Mouse (Mus musculus): ENCODE results near the gene Bcar3. TPM values are rescaled to one million over a fixed set of nuclear protein-coding genes. Genes with fewer than 3 reads are reported as not detected.

The Bcar3 gene
- polyA plus RNA-seq, 1 experiment from 2014 or later = 6.9 TPM

GRCm38 (mm10) chr3:122475735-122476134 lies 181.8 kb downstream of the Bcar3 start:
- Histone ChIP-seq H3K4me2 (no peak overlapping the region), H3K36me3 (no peaks in the 10 kb centered on the region), H3K4me3 (replicated peaks) (no peak overlapping the region), H3K27ac (no peak overlapping the region), H3K9ac (replicated peaks) (no peak overlapping the region), H3K4me1 (replicated peaks) (peaks cover 75% of the 10 kb centered on the region), H3K9me3 (no peaks in the 10 kb centered on the region), H3K27me3 (no peaks in the 10 kb centered on the region)
- WGBS = 34% methylated on average over 1 of the region's 1 CpGs
- ATAC-seq (ENCODE audit: insufficient number of reproducible peaks, insufficient read depth, low FRiP score, low TSS enrichment, low read depth) = peak; percentile 49; the same call in 1 of the 2 replicates

DNA sequence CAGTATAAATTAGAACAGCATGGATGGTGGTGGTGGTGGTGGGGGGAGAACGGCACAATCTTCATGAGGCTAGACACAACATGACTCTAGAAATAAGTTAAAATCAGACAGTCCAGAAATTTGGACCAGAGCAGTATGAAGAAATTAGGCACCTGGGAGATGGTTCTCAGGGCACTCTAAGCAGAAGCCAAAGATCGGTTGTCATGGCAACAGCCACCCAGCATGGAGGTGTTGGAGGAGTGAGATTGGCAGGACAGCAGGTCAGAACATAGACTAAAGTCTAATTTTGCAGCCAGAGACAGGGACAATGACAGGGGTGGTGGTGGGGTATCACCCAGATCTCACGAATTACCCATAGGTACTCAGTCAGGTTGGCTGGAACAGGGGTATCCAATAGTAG lies 182.7 kb downstream of the Bcar3 start:
- no peak overlapping the region for H3K27ac ChIP-seq
- no peaks in the 10 kb centered on the region for H3K36me3 ChIP-seq
- no peaks in the 10 kb centered on the region for H3K9me3 ChIP-seq
- H3K9ac ChIP-seq (replicated peaks) = no peak overlapping the region
- no peak for ATAC-seq (ENCODE audit: insufficient number of reproducible peaks, insufficient read depth, low FRiP score, low TSS enrichment, low read depth)
- no peaks in the 10 kb centered on the region for H3K27me3 ChIP-seq
- no peak overlapping the region for H3K4me2 ChIP-seq
- peaks cover 66% of the 10 kb centered on the region for H3K4me1 ChIP-seq (replicated peaks)
- WGBS = 57% methylated on average over 3 of the region's 3 CpGs
- no peak overlapping the region for H3K4me3 ChIP-seq (replicated peaks)

GRCm38 (mm10) chr3:122477541-122477940 lies 183.6 kb downstream of the Bcar3 start:
- Histone ChIP-seq H3K27me3 (no peaks in the 10 kb centered on the region), H3K4me3 (replicated peaks) (no peak overlapping the region), H3K36me3 (no peaks in the 10 kb centered on the region), H3K4me1 (replicated peaks) (peaks cover 71% of the 10 kb centered on the region), H3K27ac (no peak overlapping the region), H3K9me3 (no peaks in the 10 kb centered on the region), H3K9ac (replicated peaks) (no peak overlapping the region), H3K4me2 (no peak overlapping the region)
- WGBS = 61% methylated on average over 8 of the region's 8 CpGs
- no peak for ATAC-seq (ENCODE audit: insufficient number of reproducible peaks, insufficient read depth, low FRiP score, low TSS enrichment, low read depth)

DNA sequence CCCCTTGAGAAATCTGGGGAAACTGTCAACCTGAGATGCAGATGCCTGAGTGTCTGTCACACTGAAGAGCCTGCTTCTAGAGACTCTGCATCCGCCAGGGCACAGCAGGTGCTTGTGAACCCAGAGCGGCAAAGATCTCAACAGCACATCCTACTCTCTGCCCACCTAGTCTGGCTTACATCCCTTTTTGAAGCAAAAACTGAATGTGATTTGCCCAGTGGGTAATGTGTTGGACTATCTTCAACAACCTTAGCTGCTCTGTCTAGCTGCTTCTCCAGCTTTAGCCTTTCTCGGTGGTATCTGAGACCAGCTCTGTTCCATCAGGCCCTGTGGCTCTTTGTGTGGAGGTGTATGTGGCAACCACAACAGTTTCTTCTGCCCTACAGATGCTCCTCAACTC lies 184.8 kb downstream of the Bcar3 start:
- 94% methylated on average over 3 of the region's 3 CpGs for WGBS

DNA sequence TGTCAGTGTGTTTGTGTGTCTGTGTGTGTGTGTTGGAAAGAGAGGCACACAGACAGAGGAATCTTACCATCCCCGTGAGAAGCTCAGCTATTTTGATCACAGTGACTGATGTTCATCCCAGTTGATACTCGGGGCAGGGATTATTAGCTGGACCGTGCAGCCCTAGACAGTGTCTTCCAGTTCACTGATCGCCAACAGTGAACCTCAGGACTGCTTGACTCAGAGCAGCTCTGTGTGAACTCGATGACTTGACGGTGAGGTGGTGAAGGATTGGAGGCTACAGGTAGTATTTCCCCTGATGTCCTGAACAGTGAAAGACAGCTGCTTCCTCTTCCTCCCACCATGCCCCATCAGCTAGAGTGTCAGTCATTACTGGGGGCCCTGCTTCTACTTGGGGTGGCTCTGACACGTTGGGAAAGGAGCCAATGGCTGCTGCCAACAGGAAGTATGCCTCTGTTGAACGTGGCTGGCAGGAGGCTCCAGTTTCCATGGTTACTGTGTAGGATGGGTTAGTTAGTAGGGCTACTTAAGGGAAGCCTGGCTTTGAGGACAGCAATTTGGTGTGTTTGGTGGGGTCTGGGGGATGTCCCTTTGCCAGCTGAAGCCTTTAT lies 186.2 kb downstream of the Bcar3 start:
- Histone ChIP-seq H3K4me3 (replicated peaks) (no peak overlapping the region), H3K9me3 (no peaks in the 10 kb centered on the region), H3K27ac (no peak overlapping the region), H3K9ac (replicated peaks) (no peak overlapping the region), H3K27me3 (no peaks in the 10 kb centered on the region), H3K36me3 (no peaks in the 10 kb centered on the region), H3K4me2 (no peak overlapping the region), H3K4me1 (replicated peaks) (peaks cover 71% of the 10 kb centered on the region)
- WGBS = 59% methylated on average over 8 of the region's 8 CpGs
- ATAC-seq (ENCODE audit: insufficient number of reproducible peaks, insufficient read depth, low FRiP score, low TSS enrichment, low read depth) = no peak

More for the DNA sequence above, 184.8 kb downstream of the Bcar3 start:
- no peaks in the 10 kb centered on the region for H3K9me3 ChIP-seq
- peaks cover 82% of the 10 kb centered on the region for H3K4me1 ChIP-seq (replicated peaks)
- no peak for ATAC-seq (ENCODE audit: insufficient number of reproducible peaks, insufficient read depth, low FRiP score, low TSS enrichment, low read depth)
- H3K36me3 ChIP-seq = no peaks in the 10 kb centered on the region
- no peak overlapping the region for H3K4me3 ChIP-seq (replicated peaks)
- H3K4me2 ChIP-seq = no peak overlapping the region
- no peak overlapping the region for H3K27ac ChIP-seq
- H3K27me3 ChIP-seq = no peaks in the 10 kb centered on the region
- no peak overlapping the region for H3K9ac ChIP-seq (replicated peaks)

DNA sequence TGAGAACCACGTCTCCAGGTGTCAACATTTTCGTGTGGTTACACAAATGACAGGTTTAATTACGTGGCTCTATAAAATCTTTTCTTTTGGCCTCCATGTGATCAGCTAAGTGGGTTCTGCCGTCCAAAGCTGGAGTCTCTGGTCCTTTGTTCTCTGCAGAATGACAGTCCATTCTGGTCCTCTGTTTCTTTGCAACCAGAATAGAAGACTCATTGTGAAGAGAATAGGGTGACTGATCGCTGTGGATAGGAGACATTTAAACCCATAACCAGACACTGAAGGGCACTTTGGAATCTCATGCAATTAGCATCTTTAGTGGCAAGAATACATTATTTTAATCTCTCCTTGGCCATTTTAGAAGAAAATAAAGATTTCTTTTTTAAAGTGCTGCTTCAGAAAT lies 187.1 kb downstream of the Bcar3 start:
- Histone ChIP-seq H3K36me3 (no peaks in the 10 kb centered on the region), H3K9me3 (no peaks in the 10 kb centered on the region), H3K4me3 (replicated peaks) (no peak overlapping the region), H3K27me3 (no peaks in the 10 kb centered on the region), H3K9ac (replicated peaks) (no peak overlapping the region), H3K4me1 (replicated peaks) (peaks cover 62% of the 10 kb centered on the region), H3K4me2 (no peak overlapping the region), H3K27ac (no peak overlapping the region)
- 67% methylated on average over 5 of the region's 5 CpGs for WGBS
- no peak for ATAC-seq (ENCODE audit: insufficient number of reproducible peaks, insufficient read depth, low FRiP score, low TSS enrichment, low read depth)

DNA sequence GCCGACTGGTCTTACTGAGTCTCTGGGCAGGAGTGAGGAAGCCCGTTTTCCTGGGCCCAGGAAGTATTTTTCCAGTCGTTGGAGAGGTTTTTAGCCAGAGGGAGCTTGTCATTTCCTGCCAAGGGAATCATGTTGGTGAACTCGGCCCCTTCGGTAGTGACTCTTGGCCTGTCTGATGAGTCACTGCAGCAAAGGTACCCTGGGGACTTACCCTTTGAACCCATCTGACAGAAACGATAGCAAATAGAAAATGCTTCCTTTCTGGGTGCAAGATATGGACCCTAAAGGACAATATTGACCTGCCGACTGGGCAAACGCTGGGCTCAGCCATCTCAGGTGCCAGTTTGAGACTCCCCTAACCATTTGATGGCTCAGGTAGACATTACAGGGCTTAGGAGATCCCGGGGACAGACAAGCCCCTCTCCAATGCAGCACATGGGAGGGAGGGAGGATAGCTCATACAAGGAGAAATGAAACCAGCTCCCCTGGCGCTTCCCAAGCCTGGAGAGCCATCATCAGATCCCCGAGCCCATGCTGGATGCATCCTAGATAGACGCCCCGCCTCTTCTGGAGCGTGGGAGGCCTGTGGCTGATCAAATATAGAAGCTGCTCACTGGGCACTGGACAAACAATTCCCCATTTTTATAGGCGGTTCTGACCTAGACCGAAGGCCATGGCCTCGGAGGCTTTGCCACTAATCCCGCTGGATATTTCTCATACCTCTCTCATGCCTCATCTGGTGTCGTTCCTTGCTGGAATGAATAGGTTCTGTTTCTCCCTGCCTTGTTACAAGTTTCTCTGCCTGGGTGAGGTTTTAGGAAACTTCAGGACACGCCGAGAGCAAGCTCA lies 188.2 kb downstream of the Bcar3 start:
- Histone ChIP-seq H3K36me3 (no peaks in the 10 kb centered on the region), H3K4me3 (replicated peaks) (no peak overlapping the region), H3K27ac (no peak overlapping the region), H3K27me3 (no peaks in the 10 kb centered on the region), H3K4me2 (no peak overlapping the region), H3K9ac (replicated peaks) (no peak overlapping the region), H3K9me3 (no peaks in the 10 kb centered on the region), H3K4me1 (replicated peaks) (peaks cover 51% of the 10 kb centered on the region)
- no peak for ATAC-seq (ENCODE audit: insufficient number of reproducible peaks, insufficient read depth, low FRiP score, low TSS enrichment, low read depth)
- 77% methylated on average over 21 of the region's 21 CpGs for WGBS

DNA sequence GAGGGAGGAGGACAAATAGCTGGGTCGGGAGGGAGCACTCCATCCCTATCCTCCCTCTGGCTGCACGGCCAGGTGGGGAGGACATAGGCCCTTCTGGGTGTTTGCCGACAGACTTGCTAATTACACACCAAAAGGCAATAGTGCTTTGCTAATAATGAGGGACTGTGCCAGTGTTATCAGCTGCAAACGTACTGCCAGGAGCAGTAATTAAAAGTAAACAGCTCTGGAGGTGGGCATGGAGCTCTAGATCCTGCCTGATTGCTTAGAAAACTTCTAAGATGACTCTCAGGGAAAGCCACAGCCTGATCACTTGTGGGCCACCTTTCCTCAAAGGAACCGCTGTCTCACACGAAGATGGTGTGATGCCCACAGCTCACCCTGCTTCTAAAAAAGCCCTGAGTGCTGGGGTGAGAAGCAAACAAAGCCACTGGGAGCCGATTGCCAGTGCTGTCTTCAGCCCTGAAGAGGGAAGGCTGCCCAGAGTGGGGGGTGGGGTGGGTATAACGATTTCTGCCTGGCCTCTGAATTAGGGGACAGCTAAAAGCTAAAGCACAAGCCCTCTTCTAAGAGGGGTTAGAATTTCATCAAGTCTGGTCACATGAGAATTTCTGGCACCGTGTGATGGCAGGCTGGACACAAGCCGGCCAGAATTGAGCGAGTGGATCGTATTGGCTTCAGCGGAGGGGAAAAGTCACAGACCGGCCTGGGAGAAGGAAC lies 189.3 kb downstream of the Bcar3 start:
- H3K27ac ChIP-seq = no peak overlapping the region
- ATAC-seq (ENCODE audit: insufficient number of reproducible peaks, insufficient read depth, low FRiP score, low TSS enrichment, low read depth) = no peak
- 14% methylated on average over 14 of the region's 14 CpGs for WGBS
- peaks cover 46% of the 10 kb centered on the region for H3K4me1 ChIP-seq (replicated peaks)
- H3K4me2 ChIP-seq = peak overlapping the region; percentile 39
- H3K4me3 ChIP-seq (replicated peaks) = no peak overlapping the region
- H3K36me3 ChIP-seq = no peaks in the 10 kb centered on the region
- H3K9me3 ChIP-seq = no peaks in the 10 kb centered on the region
- no peak overlapping the region for H3K9ac ChIP-seq (replicated peaks)
- no peaks in the 10 kb centered on the region for H3K27me3 ChIP-seq

- H3K9me3 ChIP-seq = no peaks in the 10 kb centered on the region
- H3K27me3 ChIP-seq = no peaks in the 10 kb centered on the region
- no peak for ATAC-seq (ENCODE audit: insufficient number of reproducible peaks, insufficient read depth, low FRiP score, low TSS enrichment, low read depth)
- H3K36me3 ChIP-seq = no peaks in the 10 kb centered on the region
- WGBS = 24% methylated on average over 5 of the region's 5 CpGs
- H3K4me1 ChIP-seq (replicated peaks) = peaks cover 44% of the 10 kb centered on the region
- no peak overlapping the region for H3K9ac ChIP-seq (replicated peaks)
- peak overlapping the region; percentile 39 for H3K4me2 ChIP-seq
- no peak overlapping the region for H3K4me3 ChIP-seq (replicated peaks)
- H3K27ac ChIP-seq = no peak overlapping the region
Observed at GRCm38 (mm10) chr3:122483783-122484130, 189.8 kb downstream of the Bcar3 start.

DNA sequence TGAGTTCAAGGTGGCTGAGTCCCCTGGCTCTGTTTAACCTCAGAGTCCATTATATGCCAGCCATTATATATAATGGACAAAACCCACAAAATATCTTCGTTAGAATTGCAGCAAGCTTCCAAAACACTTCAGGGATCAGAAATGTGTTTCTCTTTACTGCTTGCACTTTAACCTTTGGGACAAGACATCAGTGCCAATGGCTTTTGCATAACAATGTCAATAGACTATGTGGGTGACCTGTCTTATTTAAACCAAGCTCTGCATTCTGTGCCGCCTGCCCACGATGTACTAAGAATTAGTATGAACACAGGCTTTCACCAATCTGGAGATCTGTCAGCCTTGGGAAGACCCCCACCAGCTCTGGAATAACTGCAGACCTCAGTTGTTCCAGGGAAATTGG lies 190.4 kb downstream of the Bcar3 start:
- Histone ChIP-seq H3K4me1 (replicated peaks) (peaks cover 39% of the 10 kb centered on the region), H3K36me3 (no peaks in the 10 kb centered on the region), H3K27ac (no peak overlapping the region), H3K9ac (replicated peaks) (no peak overlapping the region), H3K9me3 (no peaks in the 10 kb centered on the region), H3K27me3 (no peaks in the 10 kb centered on the region), H3K4me2 (no peak overlapping the region), H3K4me3 (replicated peaks) (no peak overlapping the region)
- 79% methylated on average over 3 of the region's 3 CpGs for WGBS
- ATAC-seq (ENCODE audit: insufficient number of reproducible peaks, insufficient read depth, low FRiP score, low TSS enrichment, low read depth) = no peak

- Histone ChIP-seq H3K27me3 (no peaks in the 10 kb centered on the region), H3K27ac (no peak overlapping the region), H3K9ac (replicated peaks) (no peak overlapping the region), H3K4me1 (replicated peaks) (peaks cover 30% of the 10 kb centered on the region), H3K4me3 (replicated peaks) (no peak overlapping the region), H3K9me3 (no peaks in the 10 kb centered on the region), H3K36me3 (no peaks in the 10 kb centered on the region), H3K4me2 (no peak overlapping the region)
- no peak for ATAC-seq (ENCODE audit: insufficient number of reproducible peaks, insufficient read depth, low FRiP score, low TSS enrichment, low read depth)
- 92% methylated on average over 4 of the region's 4 CpGs for WGBS
Observed at GRCm38 (mm10) chr3:122485699-122486098, 191.8 kb downstream of the Bcar3 start.
